In genomic region chr5:73364107-73364864, GRCm38 (mm10) we compare ENCODE assay signal across 18 mouse cellular contexts. TPM values are rescaled to one million over a fixed set of nuclear protein-coding genes. Genes with fewer than 3 reads are reported as not detected.
DNase-seq lines count a peak whose midpoint lies in the region; ATAC-seq and TF ChIP-seq lines count a peak whose summit lies in the region.
"Had no signal": no experiment of that assay in that cellular context is flagged by ENCODE, and none has a peak within 500 bp of the region (broad histone marks: within the 10 kb centered on the region; RNA-seq: fewer than 3 reads in every experiment).

No protein-coding gene starts in this region.

- intact Hi-C loops in gastrocnemius, adult 2 months (cut with DNase I) = no loop called here
- intact Hi-C loops in left cerebral cortex, postnatal 36 days (cut with DNase I) = no loop called here
- intact Hi-C loops in left cerebral cortex, postnatal 10 days (cut with DNase I) = no loop called here

- H3K27ac ChIP-seq in gastrocnemius, adult 2 months = peak overlapping the region; percentile 86
- H3K27ac ChIP-seq: forebrain, embryonic 13.5 days; midbrain, embryonic 13.5 days had no signal

- ATAC-seq in megakaryocyte-erythroid progenitor cell, adult 5-6 weeks (replicated peaks; ENCODE audit: low FRiP score, low TSS enrichment, poor library complexity, severe bottlenecking) = peak; percentile 94
- ATAC-seq: forebrain, embryonic 13.5 days; midbrain, embryonic 13.5 days had no signal

- no peak overlapping the region for H3K4me3 ChIP-seq in gastrocnemius, adult 2 months
- H3K4me3 ChIP-seq: forebrain, embryonic 13.5 days; left cerebral cortex, adult 2 months; midbrain, embryonic 13.5 days had no signal

- TF ChIP-seq CTCF in gastrocnemius, adult 2 months (IDR thresholded peaks at IDR 0.05) = no peak

- DNase-seq in gastrocnemius, adult 2 months = no peak
- DNase-seq in gastrocnemius, postnatal 25 days = no peak
- DNase-seq in NIH3T3 (ENCODE audit: low read depth) = peak; percentile 27
- DNase-seq in liver = peak; percentile 75
- no peak for DNase-seq in left cerebral cortex, postnatal 36 days (ENCODE audit: low spot score in 2 of 2)
- no peak for DNase-seq in left cerebral cortex, postnatal 10 days (ENCODE audit: extremely low spot score in 1 of 2, low spot score in 2 of 2)
- no peak for DNase-seq in cerebellum, adult 18-20 months
- DNase-seq: cerebellum, adult 8-10 months; heart, adult 18-20 months; right cerebral cortex, postnatal 14 days; thymus, adult 18-20 months had no signal

RNA-seq across cellular contexts. Expression of gene Ociad2, which starts 23.5 kb away (rescaled TPM):
- 10 to 100 TPM; 36.9 to 56.5 TPM for total RNA-seq in gastrocnemius, adult 2 months (2021)
- total RNA-seq in gastrocnemius, postnatal 25 days (2021) = 10 to 100 TPM; 27.1 to 29.5 TPM
- total RNA-seq in megakaryocyte-erythroid progenitor cell, adult 5-6 weeks (2014; fragmentation: Nextera tagmentation) = 2.5 and 14.8 TPM in 2 replicates
- 4.7 and 8.1 TPM in 2 replicates for total RNA-seq in megakaryocyte-erythroid progenitor cell, adult 5-6 weeks (2017)
- 100 to 1,000 TPM; 110 to 119 TPM for total RNA-seq in left cerebral cortex, postnatal 36 days (2021)
- total RNA-seq in left cerebral cortex, postnatal 10 days (2021) = 10 to 100 TPM; 48.6 to 55.2 TPM

RNA-seq across cellular contexts. Expression of gene Cwh43, which starts 41.6 kb away (rescaled TPM):
- not detected for total RNA-seq in gastrocnemius, adult 2 months (2021)
- not detected for total RNA-seq in gastrocnemius, postnatal 25 days (2021)
- total RNA-seq in megakaryocyte-erythroid progenitor cell, adult 5-6 weeks (2014; fragmentation: Nextera tagmentation) = not detected in 2 replicates
- not detected in 2 replicates for total RNA-seq in megakaryocyte-erythroid progenitor cell, adult 5-6 weeks (2017)
- 1 to 10 TPM; 1.7 to 2.1 TPM for total RNA-seq in left cerebral cortex, postnatal 36 days (2021)
- 1 to 10 TPM; 6.7 to 8.2 TPM for total RNA-seq in left cerebral cortex, postnatal 10 days (2021)
- total RNA-seq: CH12.LX; heart, adult 18-20 months; hematopoietic stem cell, adult 5-6 weeks; liver, adult 2 months had no signal

Comparison
In these comparisons a context has a peak if more than half of its experiments do, and no peak if none do; other contexts are left out.
1. DNase-seq: peak in NIH3T3 (single experiment) and liver (single experiment); none in gastrocnemius, adult 2 months (single experiment), gastrocnemius, postnatal 25 days (single experiment), left cerebral cortex, postnatal 36 days (0 of 2), left cerebral cortex, postnatal 10 days (0 of 2) and cerebellum, adult 18-20 months (0 of 2).